Mouse (Mus musculus): Measurements from ENCODE around the gene Gucy2d.

Gene Gucy2d

DNA sequence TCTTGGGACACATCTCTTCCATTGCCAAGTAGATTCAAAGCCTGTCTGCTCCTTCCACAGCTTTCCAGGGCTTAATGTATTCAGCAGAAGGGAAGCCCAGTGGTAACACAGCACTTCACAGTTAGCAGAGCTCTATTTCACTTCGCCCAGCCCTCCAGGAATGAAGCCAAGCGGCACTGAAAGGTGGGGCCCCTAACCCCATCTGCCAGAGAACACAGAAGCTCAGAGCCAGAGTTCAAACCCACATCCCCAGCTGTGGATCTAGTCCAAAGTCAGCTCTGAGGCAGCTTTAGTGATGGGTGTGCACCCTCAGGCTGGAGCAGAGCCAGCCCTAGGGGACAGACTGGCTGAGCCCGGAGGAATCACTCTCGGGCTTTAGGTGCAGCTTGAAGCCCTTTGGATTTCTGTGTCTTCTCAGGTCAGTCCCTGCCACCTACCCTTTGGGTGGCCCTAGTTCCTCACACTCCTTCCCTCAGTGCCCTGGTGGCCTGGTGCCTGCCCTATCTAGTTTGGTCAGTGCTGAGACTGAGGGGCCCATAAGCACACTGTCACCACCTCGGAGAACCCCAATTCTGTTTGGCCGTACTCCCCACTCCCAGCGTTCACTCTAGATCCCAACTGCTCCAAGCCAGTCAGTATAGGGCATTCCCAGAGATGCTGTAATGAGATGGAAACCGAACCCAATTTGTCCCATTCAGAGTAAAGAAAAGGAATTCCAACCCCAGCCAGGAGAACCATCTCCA is 83.0 kb downstream of the Gucy2d start:
- no peak for DNase-seq (ENCODE audit: low read depth)

DNA sequence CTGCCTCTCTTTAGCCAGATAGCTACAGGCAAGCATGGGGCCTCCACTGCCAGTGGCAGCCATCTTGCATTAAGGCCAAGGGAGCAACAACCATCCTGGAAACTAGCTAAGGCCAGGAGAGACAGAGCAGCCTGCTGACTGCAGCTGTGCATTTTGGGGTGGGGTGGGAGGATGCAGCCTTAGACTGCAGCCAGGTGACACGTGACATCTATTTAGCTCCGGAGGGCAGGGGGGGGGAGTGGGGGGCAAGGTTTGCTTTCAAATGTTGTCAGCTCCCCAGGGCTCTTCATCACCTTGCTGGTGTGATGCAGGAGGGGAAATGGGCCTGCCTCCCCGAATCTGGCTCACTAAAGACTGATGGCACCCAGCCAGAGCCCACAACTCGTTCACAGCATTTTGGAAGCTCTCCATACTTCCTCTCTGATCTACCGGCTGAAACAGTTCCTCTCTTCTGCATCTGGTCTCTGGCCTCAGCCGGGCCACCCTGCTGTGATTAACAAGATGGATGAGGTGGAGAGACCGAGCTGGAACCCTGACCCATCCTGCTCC is 83.7 kb downstream of the Gucy2d start:
- peak; percentile 51 for DNase-seq (ENCODE audit: low read depth)

DNA sequence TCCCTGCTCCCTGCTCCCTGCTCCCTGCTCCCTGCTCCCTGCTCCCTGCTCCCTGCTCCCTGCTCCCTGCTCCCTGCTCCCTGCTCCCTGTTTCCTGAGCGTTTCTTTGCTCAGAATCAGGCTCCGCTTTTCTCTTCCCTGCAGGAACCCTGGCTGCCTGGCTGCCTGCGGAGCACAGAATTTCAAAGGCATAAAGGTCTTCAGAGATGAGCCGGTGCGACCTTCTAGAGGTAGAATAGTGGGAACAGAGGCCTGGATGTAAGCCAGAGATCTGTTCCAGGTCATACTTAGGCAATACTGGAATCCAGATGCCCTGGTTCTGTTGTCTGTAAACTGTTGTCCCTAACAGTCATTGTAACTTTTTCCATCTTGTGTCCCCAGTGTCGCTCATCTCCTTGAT is 84.2 kb downstream of the Gucy2d start:
- DNase-seq (ENCODE audit: low read depth) = no peak

DNA sequence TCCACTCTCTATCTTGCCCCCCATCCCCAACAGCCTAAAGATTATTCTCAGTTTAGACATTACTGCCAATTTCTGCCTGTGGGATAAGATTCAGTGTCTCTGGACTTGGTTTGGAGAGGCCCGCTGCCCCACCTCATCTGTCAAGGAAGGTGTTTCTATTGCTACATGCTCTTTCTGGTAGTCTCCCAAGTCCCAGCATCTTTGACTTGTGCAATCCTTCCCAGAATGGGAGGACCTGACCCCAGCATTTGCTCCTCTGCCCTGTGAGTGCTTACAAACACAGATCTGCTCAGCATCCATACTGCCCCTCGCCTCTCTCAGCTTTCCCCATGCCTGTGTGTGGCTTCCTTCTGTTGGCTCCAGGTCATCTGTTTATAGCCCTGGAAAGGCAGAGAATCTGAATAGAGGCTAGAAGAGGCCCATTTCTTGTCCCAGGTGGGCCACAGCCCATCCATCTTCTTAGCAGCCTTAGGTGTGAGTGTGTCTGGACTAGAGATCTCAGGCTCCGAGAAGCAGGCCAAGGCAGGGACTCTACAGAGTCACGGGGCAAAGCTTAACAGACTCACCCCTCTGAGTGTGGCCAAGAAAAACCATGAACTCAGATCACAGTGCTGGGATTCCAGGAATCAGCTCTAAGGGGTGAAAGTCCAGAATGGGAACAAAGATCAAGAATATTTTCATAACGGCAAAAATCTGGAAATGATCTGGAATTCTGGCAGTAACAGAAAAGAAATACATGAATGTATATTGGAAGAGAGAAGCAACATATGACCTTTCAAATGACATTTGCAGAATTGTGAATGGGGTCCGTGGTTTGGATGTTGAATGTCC is 84.9 kb downstream of the Gucy2d start:
- no peak for DNase-seq (ENCODE audit: low read depth)
